Mouse (Mus musculus) frontal cortex, postnatal 36 days (tissue): Measurements from ENCODE around the gene Ninj2.

Experiments used
- DNase-seq, 2 experiments: peaks; one replicate each; pipeline ENCODE4 v3.0.0; 2022; ENCODE audit warnings: low spot score in 2 of 2

Ninj2 gene

GRCm38 (mm10) chr6:120094091-120094776 is 1.1 kb downstream of the Ninj2 start:
- DNase-seq: no peak

GRCm38 (mm10) chr6:120095096-120095495 is 1.9 kb downstream of the Ninj2 start:
- no peak for DNase-seq

GRCm38 (mm10) chr6:120095501-120095900 is 2.4 kb downstream of the Ninj2 start:
- no peak for DNase-seq

GRCm38 (mm10) chr6:120099392-120099791 is 6.2 kb downstream of the Ninj2 start:
- DNase-seq: peak; percentile 29 to 61

GRCm38 (mm10) chr6:120101221-120101620 is 8.1 kb downstream of the Ninj2 start:
- peak; percentile 19 to 40 for DNase-seq

- DNase-seq: no peak
Observed at GRCm38 (mm10) chr6:120101996-120102395, 8.8 kb downstream of the Ninj2 start.

DNA sequence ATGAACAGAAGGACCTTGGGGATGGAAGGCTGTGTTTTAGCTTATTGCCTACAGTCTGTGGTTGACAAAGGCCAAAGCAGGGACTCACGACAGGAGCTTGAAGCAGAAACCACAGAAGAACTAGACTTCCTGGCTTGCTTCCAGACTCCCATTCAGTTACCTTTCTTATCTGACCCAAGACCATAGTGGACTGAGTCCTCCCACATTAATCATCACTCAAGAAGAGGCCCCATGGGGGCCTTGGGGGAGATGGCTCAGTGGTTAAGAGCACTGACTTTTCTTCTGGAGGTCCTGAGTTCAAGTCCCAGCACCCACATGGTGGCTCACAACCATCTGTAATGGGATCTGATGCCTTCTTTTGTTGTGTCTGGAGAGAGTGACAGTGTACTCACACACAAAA is 10.0 kb downstream of the Ninj2 start:
- DNase-seq: no peak

DNA sequence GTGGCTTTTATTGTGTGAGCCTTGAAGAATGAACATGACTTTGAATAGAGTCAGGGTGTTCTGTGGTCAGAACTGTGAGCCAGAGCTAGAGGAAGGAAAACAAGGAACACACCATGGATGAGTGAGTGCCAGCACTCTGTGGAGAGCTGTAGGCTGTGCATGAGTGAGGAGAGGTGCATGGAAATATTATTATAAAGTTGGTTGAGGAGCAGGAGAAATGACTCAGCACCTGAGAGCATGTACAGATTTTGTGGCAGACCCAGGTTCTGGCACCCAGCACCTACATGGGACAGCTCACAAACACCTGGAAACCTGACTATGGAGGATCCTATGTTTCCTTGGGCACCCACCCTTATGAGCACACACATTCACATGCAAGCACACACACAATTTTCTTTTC is 11.9 kb downstream of the Ninj2 start:
- no peak for DNase-seq

DNA sequence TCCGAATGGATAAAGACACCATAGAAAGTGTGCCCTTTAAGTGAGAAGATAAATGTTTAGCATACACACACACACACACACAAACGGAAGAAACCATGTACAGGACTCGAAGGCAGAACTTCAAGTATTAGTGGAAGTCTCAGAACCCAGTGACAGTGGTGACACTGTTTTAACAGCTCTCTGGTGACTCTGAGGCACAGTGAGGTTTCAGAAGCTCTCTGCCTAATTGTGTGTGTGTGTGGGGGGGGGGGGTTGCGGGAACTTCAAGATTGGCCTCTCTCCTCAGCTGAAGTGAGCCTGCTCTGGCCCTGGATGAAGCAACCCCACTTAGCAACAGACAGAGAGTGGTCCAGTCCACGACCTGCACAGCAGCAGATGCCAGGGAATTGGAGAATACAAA is 14.4 kb downstream of the Ninj2 start:
- DNase-seq: no peak

DNA sequence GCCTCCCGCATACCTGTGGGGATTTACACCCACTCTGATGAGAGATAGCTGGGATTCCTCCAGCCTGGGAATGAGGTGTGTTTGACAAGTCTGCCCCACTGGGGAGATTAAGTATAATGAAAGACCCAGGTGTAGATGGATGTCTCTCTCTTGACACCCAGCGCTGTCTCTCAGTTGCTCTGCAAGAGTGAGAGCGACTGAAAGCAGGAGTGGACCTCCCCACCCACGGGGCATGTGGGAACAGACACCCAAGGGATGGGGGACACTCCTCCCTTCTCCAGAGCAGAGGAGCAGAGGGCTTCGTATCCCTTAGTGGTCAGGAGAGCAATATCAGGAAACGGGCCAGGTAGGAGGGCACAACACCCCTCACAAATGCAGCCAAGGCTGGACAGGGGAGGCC is 14.9 kb downstream of the Ninj2 start:
- no peak for DNase-seq

- peak; percentile 73 to 84 for DNase-seq
Observed at GRCm38 (mm10) chr6:120109173-120109572, 16.0 kb downstream of the Ninj2 start.

DNA sequence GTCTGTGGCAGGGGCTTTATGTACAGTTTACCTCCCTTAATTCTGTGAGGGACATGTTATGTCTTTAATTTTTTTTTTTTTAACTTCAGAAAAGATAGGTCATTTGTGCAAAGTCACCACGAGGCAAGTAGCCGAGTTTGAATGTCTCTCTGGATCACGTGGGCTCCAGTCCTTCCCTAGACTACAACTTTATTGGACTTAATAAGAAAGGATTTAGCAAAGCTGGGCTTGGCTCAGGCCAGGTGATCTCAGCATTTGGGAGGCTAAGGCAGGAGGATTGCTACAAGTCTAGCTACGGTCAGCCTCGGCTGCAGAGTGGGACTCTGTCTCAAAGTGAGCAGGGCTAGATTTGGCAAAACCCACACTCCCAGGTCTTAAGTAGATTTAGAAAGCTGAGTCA is 16.8 kb downstream of the Ninj2 start:
- no peak for DNase-seq

GRCm38 (mm10) chr6:120110738-120111409 is 17.7 kb downstream of the Ninj2 start:
- no peak for DNase-seq

- no peak for DNase-seq
Observed at GRCm38 (mm10) chr6:120111410-120111783, 18.2 kb downstream of the Ninj2 start.

- DNase-seq: peak; percentile 36 to 45
Observed at GRCm38 (mm10) chr6:120111984-120112803, 19.0 kb downstream of the Ninj2 start.

- no peak for DNase-seq
Observed at GRCm38 (mm10) chr6:120113856-120114255, 20.7 kb downstream of the Ninj2 start.

- no peak for DNase-seq
Observed at GRCm38 (mm10) chr6:120114271-120114670, 21.1 kb downstream of the Ninj2 start.

GRCm38 (mm10) chr6:120114698-120115097 is 21.5 kb downstream of the Ninj2 start:
- DNase-seq: peak in 1 of 2 experiments; percentile 41

DNA sequence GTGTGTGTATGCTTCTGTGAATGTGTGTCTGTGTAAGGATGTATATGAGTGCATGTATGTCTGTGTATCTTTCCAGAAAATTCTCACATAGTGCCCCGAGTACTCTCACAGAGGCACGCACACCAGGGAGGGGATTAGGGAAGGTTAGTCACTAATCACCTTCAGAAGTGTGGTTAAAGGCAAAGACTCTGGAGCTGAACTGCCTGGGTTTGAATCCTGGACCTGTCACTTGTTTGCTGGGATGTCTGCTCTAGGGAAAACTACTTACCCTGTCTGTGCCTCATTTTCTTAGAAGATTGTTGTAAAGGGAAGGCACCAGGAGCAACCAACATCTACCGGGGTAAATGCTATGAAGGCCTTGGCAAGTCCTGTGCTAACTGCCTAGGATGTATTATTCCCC is 22.3 kb downstream of the Ninj2 start:
- DNase-seq: no peak

- no peak for DNase-seq
Observed at GRCm38 (mm10) chr6:120119824-120120223, 26.7 kb downstream of the Ninj2 start.

GRCm38 (mm10) chr6:120124688-120125087 is 31.5 kb downstream of the Ninj2 start:
- no peak for DNase-seq

DNA sequence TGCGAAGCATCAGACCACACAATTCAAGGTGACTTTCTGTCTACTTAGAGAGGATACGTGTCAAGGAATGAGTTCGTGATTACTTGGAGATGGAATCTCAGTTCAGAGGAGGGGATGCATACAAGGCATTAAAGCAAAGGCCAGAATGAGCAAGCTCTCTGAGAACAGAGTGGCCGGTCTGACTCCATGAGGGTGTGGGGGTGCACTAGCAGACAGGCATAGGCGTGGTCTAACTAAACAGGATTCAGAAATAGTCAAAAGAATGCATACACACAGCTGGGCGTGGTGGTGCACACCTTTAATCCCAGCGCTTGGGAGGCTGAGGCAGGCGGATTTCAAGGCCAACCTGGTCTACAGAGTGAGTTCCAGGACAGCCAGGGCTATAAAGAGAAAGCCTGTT is 33.3 kb downstream of the Ninj2 start:
- no peak for DNase-seq

DNA sequence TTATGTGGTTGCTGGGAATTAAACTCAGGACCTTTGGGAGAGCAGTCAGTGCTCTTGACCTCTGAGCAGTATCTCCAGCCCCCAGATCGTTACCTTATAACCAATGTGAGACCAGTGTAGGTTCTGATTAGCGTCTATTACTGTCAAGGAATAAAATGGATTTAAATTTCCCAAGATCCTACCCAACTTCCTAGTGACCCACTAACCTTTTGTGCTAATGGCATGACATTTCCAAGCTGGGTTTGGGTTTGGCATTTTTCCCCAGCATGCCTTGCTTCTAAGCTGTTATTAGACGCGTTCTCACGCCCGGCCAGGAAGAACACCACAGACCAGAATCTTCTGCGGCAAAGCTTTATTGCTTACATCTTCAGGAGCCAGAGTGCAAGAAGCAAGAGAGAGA is 34.2 kb downstream of the Ninj2 start:
- DNase-seq: no peak
